Mouse (Mus musculus): ENCODE data around the gene Syngr3.

The Syngr3 gene

GRCm38 (mm10) chr17:24644875-24645721 is 44.7 kb downstream of the Syngr3 start:
- DNase-seq (ENCODE audit: low spot score): no peak

- no peak for DNase-seq (ENCODE audit: low spot score)
Measured at GRCm38 (mm10) chr17:24644030-24644715, 45.6 kb downstream of the Syngr3 start.

- DNase-seq (ENCODE audit: low spot score): no peak
Measured at GRCm38 (mm10) chr17:24642791-24643343, 46.9 kb downstream of the Syngr3 start.

DNA sequence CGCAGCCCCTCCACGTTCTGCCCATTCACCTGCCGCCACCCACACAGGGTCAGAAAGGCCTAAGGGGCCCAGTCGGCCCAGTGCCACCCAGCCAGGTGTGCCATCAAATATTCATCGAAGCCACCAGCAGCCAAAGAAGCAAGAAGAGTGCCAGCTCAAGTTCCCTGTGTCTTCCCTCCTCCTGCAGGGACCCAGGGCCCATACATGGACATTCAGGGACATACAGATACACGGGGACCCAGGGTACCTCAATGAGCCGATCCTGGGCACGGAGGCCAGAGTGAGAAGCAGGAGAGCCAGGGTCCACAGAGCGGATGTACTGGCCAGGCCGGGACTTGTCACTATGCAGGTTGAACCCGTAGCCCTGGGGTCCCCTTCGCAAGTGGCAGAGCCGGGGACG is 47.8 kb downstream of the Syngr3 start:
- DNase-seq (ENCODE audit: low spot score): no peak

DNA sequence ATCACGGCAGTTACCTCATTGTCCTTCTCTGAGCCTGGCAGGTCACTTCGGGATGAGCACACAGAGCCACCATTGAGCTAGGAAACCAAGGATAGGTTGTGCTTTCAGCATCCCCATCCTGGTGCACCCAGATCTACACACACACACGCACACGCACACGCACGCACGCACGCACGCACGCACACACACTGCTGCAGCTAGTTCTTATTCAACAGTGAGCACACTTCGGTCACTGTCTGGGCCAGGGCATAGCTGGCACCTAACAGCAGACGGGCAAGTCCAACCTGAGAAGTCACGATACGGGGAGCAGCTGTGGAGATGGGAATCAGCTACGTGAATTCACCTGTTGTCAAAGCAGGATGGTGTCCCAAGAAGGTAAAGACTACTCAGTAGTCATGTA is 49.2 kb downstream of the Syngr3 start:
- DNase-seq (ENCODE audit: low spot score): no peak

GRCm38 (mm10) chr17:24640119-24640518 is 49.6 kb downstream of the Syngr3 start:
- no peak for DNase-seq (ENCODE audit: low spot score)

- no peak for DNase-seq (ENCODE audit: low spot score)
Measured at GRCm38 (mm10) chr17:24639571-24639988, 50.2 kb downstream of the Syngr3 start.

DNA sequence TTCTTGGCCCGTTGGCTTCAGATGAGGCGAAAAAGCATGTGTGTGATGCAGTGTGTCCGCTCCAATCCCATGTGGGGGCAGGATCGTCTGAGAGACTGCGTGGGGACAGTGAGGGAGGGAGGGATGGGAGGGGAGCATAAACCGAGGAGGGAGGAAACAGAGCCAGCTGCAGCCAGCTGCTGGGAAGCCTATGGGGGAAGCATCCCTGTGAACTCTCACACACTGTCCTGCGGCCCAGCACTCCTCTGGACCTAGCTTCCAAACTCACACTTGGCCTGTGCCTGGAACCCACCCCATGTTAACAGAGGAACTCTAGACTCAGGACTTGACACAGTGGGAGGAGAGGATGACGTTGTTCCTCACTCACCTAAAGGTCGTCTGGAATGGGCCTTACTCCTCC is 50.9 kb downstream of the Syngr3 start:
- no peak for DNase-seq (ENCODE audit: low spot score)

DNA sequence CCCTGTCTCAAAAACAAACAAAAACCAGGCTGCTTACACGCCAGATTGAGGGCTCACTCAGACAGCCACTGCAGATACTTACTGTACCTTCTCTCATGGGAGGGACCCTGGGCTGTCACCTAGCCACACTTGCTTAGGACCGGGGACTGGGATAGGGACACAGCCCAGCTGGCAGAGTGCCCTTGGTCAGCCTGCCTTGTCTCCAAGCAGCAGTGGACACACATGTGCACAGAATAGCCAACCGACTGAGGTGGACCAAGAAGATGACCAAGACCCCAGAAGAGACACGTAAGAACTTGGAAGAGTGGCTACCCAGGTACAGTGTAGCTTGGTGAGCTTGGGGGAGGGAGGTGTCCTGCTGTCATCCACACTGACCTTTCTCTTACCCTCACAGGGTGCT is 51.5 kb downstream of the Syngr3 start:
- DNase-seq (ENCODE audit: low spot score): no peak

DNA sequence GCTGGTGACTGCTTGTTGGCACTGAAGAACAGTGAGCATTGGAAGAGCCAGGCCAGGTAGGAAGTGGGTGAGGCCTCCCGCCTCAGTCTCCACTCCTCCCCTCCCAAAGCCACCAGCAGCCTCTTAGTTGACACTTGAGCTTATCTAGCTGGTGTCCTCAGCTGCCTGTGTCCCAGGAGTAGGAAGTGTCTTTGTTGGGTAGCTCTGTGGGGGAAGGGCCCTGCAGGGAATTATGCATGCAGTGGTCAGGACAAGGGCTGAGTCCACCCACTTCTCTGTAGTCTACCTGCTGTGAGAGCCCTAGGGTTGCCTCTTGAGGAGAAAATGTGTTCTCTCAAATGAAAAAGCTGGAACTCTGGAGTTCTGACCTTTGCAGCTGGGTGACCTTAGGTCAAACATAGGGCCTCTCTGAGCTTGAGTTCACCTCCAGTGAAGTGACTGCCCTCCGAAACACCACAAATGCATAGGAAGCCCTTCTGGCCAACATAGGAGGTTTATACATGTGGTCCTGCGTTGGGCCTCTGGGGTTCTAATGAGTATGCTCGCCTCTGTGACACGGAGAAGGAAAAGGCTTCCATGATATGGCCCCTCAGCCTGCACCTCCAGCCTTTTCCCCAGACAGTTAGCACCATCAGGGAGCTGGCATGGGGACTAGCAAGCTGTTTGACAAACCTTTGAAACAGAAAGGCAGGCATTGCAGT is 52.8 kb downstream of the Syngr3 start:
- DNase-seq (ENCODE audit: low spot score): no peak

DNA sequence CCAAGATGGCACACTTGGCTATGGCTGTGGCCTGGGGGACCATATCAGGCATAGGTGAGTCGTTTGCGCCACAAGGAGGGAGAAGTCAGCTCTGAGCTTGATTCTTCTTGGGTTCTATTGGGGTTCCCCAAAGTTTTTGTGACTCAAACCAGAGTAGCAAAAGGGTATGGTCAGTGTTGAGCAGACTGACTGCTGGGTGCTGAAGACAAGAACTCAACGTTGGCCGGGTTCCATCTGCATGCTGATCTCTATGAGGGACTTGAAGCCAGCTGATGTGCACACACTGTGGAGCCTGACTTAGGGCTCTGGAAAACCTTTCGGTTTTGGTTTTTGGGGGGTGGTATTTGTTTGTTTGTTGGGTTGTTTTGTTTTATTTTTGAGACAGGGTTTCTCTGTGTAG is 54.1 kb downstream of the Syngr3 start:
- DNase-seq (ENCODE audit: low spot score): no peak

All from urinary bladder, postnatal 25 days (tissue).